Mouse (Mus musculus) lung, adult 18-20 months (tissue): ENCODE data around the gene Mrps18a.

ENCODE experiments used
- DNase-seq, 2 experiments: peaks; one replicate each; pipeline ENCODE4 v3.0.0; 2022; ENCODE audit warnings: mixed read lengths in 2 of 2

Gene Mrps18a

DNA sequence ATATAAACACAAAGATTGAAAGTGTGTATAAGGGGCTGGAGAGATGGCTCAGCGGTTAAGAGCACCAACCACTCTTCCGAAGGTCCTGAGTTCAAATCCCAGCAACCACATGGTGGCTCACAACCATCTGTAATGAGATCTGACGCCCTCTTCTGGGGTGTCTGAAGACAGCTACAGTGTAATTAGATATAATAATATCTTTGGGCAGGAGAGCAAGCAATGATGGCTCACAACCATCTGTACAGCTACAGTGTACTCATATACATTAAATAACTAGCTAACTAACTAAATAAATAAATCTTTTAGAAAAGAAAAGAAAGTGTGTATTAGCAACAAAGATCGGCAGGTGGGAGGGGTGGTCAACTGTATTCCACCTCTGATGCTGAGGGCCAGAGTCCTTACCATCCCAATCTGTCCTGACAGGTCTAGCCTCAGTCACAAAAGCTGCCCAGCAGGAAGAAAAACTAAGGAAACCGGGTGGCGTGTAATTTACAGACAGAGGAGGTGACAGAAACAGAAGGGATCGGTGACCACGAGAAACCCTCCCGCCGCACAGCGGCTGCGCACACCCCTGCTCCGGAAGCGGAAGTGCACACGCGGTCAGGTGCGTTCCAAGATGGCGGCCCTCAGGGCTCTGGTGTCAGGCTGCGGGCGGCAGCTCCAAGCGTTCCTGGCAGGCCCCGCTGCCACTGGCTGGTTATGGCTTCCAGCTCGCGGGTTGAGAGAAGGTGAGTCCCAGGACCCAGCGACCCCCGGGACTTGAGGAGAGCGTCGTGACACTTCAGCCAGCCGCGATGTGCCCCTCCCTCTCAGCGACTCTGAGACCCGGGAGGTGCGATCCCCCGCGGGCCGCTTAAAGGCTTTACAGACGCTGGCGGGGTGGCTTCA is at the start of gene Mrps18a:
Gene Mrps18a (plus strand): TSS at position 585 of the 888 bp plus-strand sequence.
- peak; percentile 80 to 85 for DNase-seq

DNA sequence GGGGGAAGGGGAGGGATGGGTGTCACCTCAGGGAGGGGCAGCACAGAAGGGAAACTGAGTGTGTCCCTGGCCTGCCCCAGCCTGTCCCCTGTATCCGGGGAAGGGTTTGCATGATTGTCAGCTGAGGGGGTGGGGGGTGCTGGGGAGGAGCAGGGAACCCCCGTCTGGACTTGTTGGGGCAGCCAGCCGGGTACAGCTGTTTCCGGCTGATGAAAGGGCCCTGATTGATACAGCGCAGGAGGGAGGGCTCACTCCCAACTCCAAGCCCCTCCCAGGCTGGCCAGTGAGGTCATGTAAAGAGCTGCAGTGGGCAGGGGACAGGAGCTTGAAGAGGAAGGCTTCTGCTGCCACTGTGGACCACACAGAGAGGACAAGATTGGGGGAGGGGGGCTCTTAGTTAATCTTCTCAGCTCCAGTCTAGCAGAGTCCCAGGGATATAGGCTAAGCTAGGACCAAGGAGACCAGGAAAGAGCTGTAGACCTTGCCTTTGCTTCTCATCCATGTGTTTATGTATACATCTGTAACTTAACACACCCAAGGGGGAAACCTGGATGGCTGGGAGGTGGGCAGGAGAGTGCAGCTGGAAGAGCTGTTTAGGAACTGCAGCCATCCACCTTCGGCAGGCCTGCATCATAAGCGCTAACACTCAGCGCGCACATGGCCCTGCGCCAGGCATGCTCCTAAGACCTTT is 47.4 kb upstream of the Mrps18a start:
- DNase-seq, result peak; percentile 64 to 82

DNA sequence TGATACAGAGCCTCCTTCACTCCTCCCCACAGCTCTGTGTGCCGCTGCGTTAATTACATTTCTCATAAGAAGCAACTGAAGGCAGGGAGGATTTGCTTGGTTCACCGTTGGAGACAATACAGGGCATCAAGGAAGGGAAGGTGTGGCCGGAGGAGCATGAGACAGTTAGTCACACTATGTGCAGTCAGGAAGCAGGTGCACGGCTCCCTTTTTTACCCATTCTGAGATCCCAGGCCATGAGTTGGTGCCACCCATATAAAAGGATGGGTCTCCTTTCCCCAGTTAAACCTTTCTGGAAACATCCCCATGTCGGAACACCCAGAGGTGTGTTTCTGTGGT is 46.8 kb upstream of the Mrps18a start:
- no peak for DNase-seq

DNA sequence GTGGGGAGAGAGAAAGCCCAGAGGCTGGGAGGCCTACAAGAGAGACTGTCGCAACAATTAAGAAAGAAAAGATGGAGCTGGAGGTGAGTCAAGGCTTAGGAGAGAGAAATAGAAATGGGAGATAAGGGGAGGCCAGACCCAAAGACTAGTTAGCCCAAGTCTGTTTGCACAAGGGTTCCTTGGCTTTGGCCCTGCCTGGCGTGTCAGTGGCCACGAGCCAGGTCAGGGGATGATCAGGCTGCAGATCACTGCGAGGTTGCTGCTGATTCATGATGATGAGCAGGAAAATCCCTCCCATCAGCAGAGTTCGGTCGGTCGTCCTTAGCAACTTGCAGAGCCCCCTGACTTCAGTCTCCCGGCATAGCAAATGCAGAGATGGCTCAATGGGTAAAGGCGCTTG is 40.7 kb upstream of the Mrps18a start:
- DNase-seq, result no peak

DNA sequence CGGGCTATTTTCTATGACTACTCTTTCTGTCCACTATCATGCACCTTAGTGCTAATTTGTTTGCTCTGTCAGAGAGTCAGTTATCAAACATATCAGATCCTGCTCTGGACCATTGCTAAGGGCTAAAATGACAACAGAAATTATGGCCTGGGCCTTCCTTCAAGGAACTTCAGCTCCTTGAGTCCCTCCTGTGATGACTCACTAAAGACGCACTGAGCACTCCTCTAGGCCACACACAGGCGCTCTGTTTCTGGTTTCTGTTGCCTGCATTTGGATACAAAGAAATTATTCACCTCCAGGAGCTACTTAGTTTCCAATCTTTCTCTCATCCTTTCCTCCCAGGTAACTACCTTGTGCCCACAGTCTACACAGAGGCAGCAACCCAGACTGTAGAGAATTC is 39.3 kb upstream of the Mrps18a start:
- DNase-seq, result no peak

DNA sequence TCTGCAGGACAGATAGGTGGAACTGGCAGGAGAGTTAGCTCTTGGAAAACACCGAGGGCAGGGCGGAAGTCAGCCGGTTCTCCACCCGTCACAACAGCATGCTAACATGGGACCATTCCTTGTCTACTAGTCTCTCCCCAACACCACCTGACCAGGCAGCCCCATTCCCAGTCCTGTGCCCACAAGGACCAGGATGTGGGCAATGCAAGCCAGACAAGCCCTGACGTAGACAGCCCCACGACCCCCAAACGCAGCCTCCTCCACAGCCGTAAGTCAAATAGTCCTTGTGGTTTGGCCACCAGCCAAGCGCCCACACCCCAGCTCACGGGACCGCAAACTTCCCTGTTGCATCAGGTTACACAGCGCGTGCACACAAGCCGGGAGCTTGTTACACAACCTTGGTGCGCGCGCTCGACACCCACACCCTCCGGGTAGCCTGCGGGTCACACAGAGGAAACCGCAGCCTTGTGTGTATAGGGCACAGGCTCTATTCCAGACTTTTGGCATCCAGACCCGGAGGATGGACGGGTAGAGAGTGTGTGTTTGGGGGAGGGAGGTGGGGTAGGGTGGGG is 37.0 kb upstream of the Mrps18a start:
- peak; percentile 94 to 96 for DNase-seq

DNA sequence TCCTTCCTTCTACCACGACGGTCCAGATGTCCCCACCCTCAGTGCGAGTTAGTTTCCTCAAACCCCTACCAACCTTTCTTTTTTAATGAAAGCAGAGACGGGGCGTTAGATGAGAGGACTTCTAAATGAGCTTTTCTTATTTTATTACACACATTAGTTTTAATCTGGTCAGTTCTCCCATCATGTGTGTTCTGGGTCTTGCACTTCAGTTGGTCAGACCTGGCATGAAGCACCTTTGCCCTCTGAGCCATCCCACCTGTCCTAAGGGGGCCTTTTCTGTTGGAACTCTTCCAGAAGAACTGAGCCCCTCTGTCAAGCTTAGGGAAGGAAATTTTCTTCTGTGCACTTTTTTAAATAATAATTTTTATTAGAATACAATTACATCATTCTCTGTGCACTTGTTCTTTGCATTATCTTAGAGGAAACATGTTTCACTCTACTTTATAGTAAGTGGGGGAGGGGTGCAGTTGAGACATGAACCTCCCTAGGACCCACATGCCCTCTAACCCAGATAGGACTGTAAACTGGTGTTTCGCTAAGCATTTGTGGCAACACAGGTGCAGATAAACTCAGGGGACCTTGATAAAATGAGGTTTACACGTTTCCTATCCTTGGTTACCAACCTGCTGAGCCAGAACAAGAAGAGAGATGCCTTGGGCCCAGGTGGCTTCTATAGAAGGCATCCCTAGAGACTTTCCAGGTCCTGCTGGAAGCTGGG is 36.2 kb upstream of the Mrps18a start:
- no peak for DNase-seq

DNA sequence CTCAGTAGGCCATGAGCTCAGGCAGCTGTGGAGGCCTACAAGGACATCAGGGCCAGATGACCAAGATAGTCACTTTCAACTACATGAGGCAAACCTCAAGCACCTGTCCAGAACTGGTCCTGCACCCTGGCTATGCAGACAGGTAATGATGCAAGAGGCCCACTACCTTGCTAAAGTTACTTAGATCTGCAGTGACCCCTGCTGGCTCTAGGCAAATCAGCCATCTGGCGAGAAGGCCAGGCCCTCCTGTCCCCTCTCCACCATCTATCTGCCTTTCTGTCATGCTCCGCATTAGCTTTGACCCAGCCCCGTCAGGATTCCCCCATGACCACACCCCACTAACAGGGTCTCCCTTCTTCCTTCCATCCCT is 35.7 kb upstream of the Mrps18a start:
- peak; percentile 73 to 83 for DNase-seq

DNA sequence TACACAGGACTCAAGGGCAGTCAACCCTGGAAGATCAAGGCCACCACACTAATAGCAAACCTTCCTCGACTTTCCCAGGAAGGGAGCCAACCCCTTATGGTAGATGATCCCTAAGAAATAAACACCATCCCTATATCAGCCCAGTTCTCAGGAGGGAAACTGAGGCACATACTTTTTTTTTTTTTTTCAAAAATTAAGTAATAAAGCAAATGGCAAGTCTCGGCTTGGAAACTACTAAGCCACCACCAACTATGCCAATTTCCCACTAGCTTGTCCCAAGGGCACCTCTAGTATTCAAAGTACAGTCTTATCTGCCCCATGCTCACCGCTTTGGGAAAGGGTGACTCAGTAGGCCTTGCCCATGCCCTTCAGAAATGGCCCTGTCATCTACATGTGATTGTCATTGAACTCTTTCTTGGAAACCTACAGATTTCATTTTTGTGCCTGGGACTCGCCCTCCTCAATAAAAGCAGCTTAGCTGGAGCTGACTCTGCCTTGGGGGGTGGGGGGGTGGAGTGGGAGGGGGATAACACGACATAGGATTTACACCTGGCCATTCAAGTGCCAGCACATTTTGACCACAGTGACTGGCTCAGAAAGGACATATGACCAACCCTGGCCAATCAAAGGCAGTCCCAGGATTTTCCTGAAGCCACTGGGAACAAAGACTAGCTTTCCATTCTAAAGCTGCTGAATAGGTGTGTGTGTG is 35.1 kb upstream of the Mrps18a start:
- no peak for DNase-seq

DNA sequence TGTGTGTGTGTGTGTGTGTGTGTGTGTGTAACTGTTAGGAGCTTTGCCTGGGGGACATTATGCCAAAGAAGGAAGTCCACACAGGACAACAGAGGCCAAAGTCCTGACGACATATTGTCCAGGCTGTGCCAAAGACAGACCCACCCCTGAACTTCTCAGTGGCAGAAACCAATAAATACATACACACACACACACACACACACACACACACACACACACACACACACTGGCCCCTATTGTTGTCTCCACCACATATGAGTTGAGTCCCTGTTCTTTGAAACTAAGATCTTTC is 34.6 kb upstream of the Mrps18a start:
- DNase-seq, result no peak

DNA sequence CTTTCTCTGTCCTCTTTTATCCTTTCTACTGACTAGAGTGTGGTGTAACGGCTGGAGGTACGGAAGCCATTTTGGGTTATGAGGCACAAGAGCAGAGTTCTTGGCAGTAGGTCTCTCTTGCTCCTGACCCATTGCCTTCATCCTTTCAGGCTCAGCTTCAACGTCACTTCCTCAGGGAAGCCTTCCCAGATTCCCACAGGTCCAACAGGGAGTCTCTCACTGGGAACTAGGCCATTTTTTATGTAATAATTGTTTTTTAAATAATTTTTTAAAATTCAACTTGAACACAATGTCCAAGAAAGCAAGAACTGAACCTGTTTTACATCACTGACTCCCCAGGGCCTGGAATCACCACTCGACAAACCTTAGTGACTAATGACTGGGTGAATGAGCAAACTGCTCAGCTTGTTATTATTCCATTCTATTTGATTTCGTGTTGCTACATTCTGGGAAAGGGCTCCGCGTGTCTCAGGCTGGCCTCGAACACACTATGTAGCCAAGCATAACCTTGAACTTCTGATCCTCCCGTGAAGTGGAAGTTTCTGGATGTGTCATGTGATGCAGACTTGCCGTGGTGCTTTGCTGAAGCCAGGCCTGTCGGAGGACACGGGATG is 32.8 kb upstream of the Mrps18a start:
- no peak for DNase-seq

DNA sequence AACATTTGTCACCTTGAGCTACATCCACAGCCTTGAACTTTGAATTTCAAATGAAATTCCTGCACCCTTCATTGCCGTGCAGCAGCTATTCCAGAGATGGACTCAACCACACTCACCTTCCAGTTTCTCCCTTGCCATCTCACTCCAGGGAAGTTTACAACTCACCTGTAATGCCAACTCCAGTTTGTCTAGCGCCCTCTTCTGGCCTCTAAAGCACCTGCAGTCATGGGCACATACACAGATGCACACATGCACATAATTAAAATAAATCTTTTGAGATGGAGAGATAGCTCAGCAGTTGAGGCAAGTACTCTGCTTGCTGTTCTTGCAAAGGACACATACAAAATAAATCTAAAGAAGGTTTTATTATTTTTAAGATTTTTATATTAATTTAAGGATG is 31.7 kb upstream of the Mrps18a start:
- DNase-seq, result no peak

DNA sequence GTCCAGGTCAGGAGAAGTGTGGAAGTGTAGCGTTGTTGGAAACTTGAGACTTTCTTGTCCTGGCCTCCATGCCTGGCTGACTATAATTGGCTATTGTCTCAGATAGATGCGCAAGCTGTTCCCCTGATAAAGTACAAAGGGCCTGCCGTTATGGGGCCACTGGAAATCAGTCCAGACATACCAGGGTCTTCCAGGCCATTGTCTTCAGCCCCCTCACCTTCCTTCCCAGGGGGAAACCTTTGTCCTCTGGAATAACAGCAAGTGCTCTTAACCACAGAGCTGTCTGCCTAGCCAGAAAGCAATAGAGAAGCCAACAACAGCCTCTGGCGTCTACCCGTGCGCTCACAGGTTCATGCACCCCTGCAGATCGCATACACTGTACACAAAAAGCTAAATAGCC is 30.4 kb upstream of the Mrps18a start:
- DNase-seq, result no peak

DNA sequence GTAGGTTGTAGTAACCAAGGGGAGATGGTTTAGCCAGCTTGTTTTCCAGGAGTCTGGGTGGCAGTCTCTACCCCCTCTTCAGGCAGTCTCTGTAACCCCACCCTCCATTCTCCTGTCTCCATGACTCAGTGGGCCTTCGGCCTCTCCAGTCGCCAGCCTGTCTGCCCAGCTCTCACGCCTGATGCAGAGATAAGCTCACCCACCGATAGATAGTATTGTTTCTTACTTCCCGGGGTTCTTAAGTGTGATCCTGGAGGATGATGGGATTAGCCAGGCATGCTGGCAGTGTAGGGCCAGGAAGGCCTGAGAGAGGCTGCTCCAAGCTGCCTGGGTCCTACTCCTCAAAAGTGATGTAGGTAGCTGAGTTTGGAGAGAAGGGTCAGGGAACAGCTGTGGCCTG is 29.7 kb upstream of the Mrps18a start:
- peak; percentile 49 to 61 for DNase-seq

DNA sequence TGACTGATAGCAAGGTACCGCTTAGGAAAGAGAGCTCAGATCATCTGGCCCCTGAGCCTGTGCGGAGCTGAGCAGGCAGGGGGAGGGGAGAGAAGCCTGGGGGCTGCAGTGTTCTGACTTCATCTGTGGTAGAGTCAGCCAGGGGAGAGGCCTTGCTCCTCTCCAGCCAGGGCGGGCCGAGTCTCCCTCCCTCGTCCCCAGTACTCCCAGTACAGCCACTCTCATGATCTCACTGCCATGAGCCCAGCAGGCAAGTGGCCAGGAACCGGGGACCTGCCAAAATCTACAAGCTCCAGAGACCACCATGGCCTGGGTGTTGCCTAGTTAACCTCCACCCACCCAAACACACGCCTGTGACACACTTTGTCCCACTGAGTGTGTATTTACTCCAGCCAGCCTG is 29.1 kb upstream of the Mrps18a start:
- peak; percentile 60 to 72 for DNase-seq

DNA sequence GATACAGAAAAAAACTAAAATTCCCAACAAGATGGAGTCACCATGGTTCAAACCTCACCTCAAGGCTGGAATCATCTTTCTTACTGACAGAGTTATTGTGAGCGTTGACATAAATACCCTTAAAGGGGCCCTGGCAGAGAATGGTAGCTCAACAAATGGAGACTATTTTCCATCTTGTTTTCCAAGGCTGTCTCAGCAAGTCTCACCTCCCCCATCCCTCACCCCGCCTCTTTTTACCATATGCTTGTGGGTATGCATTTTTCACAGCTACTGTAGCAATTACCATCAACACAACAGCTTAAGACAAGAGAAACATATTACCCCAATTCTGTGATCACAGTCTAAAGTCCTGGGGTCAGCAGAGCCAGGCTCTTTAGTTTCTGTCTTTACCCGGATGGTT is 27.4 kb upstream of the Mrps18a start:
- no peak for DNase-seq

DNA sequence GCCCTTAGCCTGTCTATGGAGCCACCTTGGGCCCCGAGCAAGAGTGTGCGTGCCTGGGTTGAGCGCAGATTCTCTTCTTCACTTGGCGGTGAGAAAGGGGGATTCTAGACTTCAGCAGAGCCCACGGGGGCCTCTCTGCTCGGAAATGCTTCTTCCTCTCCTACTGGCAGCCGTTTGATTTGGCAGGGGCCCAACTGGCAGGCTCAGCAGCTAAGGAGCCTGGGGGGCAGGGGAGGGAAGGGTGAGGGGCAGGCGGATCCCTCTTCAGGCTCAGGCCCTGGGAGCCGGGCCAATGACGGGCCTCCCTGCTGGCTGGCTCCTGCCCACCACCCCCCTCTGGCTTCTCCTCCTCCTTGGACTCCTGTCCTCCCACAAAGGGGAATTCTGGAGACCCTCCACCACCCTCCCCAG is 26.7 kb upstream of the Mrps18a start:
- DNase-seq, result peak; percentile 88 to 92

DNA sequence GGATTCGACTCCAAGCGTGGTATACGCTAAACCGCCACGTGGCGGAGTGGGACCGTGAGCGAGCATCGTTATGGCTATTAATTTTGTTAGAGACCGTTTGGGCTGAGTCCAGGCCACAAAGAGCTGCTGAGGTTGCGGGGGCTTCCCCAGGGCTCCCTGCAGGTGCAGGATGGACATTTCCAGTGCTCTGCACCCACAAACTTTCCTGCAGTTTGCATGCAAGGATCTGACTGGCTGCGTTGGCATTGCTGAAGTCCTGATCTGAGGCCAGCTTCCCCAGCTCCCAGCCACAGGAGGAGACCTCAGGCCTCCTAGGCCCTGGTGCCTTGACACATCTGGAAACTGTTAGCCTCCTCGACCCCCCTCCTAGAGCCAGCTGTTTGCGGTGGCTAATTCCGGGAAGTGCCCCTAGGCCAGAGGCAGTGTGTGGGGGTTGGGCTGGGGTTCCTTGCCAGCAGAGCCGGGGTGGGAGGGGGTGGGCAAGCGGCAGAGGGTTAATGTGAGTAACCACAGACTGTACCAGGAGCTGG is 24.4 kb upstream of the Mrps18a start:
- DNase-seq, result no peak

DNA sequence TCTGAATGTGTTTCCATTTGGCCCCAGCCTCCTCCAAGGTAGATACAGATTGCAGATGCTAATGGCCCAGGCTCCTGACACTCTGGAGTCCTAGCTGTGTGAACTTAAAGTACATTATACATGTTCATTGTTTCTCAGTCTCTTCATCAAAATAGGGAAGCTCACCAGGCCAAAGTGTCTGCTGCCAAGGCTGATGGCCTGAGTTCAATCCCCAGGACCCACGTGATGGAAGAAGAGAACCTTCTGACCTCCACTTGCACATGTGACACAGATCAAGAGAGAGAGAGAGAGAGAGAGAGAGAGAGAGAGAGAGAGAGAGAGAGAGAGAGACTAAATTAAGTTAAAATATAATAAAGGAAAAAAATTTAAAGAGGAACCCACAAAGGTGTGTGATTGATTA is 19.4 kb upstream of the Mrps18a start:
- no peak for DNase-seq

DNA sequence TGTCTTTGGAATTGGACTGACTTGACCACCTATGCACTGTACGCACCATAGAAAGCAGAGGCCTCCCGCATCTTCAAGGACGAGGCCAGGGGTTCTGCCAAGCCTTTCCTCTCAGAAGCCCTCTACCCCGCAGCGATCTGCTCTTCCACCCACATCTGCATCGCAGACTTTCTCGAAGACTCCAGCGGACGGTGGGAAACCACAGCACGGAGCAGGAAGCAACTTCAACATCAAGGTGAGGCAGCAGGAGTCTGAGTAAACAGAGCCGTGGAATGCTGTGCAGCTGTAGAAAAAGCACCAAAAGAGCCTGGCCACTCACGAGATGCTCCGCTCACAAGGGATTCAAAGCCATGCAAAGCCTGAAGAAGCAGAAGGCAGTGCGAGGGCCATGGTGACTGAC is 18.9 kb upstream of the Mrps18a start:
- no peak for DNase-seq

DNA sequence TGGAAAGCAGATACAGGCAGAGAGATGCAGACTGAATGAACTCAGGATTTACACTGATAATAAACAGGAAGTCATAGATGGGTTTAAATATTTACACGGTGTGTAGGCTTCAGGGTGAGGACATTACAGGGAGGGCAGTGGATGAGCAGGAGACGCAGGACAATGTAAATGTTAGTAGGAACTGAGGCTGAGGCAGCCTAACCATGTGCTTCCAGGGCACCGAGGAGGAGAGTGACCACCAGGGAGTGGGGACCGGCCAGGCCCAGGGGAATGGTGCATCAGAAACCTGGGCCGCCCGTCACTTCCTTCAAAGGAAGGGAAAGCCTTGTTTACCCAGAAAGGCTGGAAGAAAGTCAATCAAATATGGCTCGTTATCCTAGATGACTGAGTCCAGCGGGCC is 12.3 kb upstream of the Mrps18a start:
- DNase-seq, result peak in 1 of 2 experiments; percentile 59

DNA sequence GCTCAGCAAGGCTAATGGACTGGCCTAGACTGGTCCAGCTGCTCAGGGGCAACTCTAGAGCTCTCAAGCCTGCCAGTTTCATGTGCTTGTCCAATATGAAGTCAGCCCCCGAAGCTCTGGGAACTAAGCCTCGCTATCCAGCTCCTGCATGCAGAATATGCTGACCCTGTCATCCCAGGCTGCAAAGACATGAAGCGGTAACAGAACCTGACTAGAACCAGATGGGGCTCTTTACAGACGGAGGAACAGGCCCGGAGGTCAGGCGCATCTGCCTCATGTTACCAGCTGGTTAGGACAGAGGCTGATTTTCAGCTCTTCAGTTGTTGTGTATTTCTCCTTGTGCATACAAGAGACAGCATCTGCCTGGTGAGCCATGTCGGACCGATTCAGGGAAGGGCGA is 8.9 kb upstream of the Mrps18a start:
- DNase-seq, result no peak
